Mouse (Mus musculus) limb, embryonic 13.5 days (tissue): ENCODE measurements around the gene Syngr2. TPM values are rescaled to one million over a fixed set of nuclear protein-coding genes. Genes with fewer than 3 reads are reported as not detected.

Experiments used
- ATAC-seq: fragments of 200-750 bp; cut with Nextera tagmentation; 2 replicates; pipeline ENCODE4 v1.8.0; 2017; ENCODE audit warnings: low read depth, moderate number of reproducible peaks, moderate TSS enrichment; ENCODE audit not compliant: low FRiP score
- H3K27ac ChIP-seq: fragments of 300-500 bp; sonication (generic); 2 replicates; pipeline ENCODE4 v1.5.1; 2015; ENCODE audit warnings: inconsistent platforms, mild to moderate bottlenecking, moderate library complexity
- H3K27me3 ChIP-seq: fragments of 300-500 bp; sonication (generic); 2 replicates; pipeline ENCODE4 v1.6.1; 2015; ENCODE audit warnings: mild to moderate bottlenecking, inconsistent platforms
- H3K36me3 ChIP-seq: fragments of 300-500 bp; sonication (generic); 2 replicates; pipeline ENCODE4 v1.6.1; 2015; ENCODE audit warnings: inconsistent platforms, mild to moderate bottlenecking, moderate library complexity
- H3K4me1 ChIP-seq: fragments of 300-500 bp; sonication (generic); 2 replicates; pipeline ENCODE4 v1.6.1; 2015; ENCODE audit warnings: inconsistent platforms
- H3K4me2 ChIP-seq: fragments of 300-500 bp; sonication (generic); replicated peaks from 2 replicates; pipeline ENCODE4 v1.6.1; 2015; ENCODE audit warnings: inconsistent platforms, mild to moderate bottlenecking, moderate library complexity
- H3K4me3 ChIP-seq: fragments of 300-500 bp; sonication (generic); 2 replicates; pipeline ENCODE4 v1.5.1; 2015; ENCODE audit warnings: moderate library complexity, mild to moderate bottlenecking, inconsistent platforms
- H3K9ac ChIP-seq: fragments of 300-500 bp; sonication (generic); 2 replicates; pipeline ENCODE4 v1.6.1; 2015; ENCODE audit warnings: mild to moderate bottlenecking, inconsistent platforms
- H3K9me3 ChIP-seq: fragments of 300-500 bp; sonication (generic); 2 replicates; pipeline ENCODE4 v1.6.1; 2016; ENCODE audit warnings: inconsistent platforms
- WGBS: fragments of 180-500 bp; shearing (Covaris S2); methylation state at CpG from one replicate; pipeline ENCODE4 v1.1.7; 2015; 5-methylcytosine and 5-hydroxymethylcytosine counted together
- polyA plus RNA-seq: library from polyadenylated mRNA; unstranded; fragments of >200 nt; fragmentation: Nextera tagmentation; extraction: Ambion mirVana; gene quantifications from 2 replicates; pipeline ENCODE4 v1.2.1, GENCODE M21; 2015

Syngr2 gene
- polyA plus RNA-seq = 38.4 and 39.5 TPM in 2 replicates

- under 1% methylated on average over 75 of the region's 75 CpGs for WGBS
Observed at GRCm38 (mm10) chr11:117809407-117810311, at the start of gene Syngr2, which contains the start of gene Gm20708. Syngr2 (plus strand) TSS chr11:117809668. Gm20708 (plus strand) TSS chr11:117809668.

GRCm38 (mm10) chr11:117760374-117761119 lies 48.9 kb upstream of the Syngr2 start:
- Histone ChIP-seq H3K4me2 (no peak overlapping the region), H3K27ac (no peak overlapping the region), H3K36me3 (peaks cover 94% of the 10 kb centered on the region), H3K9me3 (no peaks in the 10 kb centered on the region), H3K9ac (no peak overlapping the region), H3K4me3 (no peak overlapping the region), H3K27me3 (no peaks in the 10 kb centered on the region), H3K4me1 (no peaks in the 10 kb centered on the region)
- WGBS = 93% methylated on average over 26 of the region's 26 CpGs
- ATAC-seq = no peak

More at GRCm38 (mm10) chr11:117809407-117810311, at the start of gene Syngr2, which contains the start of gene Gm20708:
- Histone ChIP-seq H3K27me3 (no peaks in the 10 kb centered on the region), H3K4me2 (peak within 1 kb of the TSS; percentile 100), H3K4me3 (peak within 1 kb of the TSS; percentile 91), H3K36me3 (peaks cover 30% of the 10 kb centered on the region), H3K9me3 (no peaks in the 10 kb centered on the region), H3K4me1 (peaks cover 22% of the 10 kb centered on the region), H3K27ac (peak within 1 kb of the TSS; percentile 44), H3K9ac (peak within 1 kb of the TSS; percentile 81)
- peak; percentile 77; the same call in 1 of the 2 replicates for ATAC-seq

- WGBS = 91% methylated on average over 13 of the region's 13 CpGs
- Histone ChIP-seq H3K4me1 (no peaks in the 10 kb centered on the region), H3K4me2 (no peak overlapping the region), H3K4me3 (no peak overlapping the region), H3K9me3 (no peaks in the 10 kb centered on the region), H3K9ac (no peak overlapping the region), H3K27ac (no peak overlapping the region), H3K36me3 (peaks cover 94% of the 10 kb centered on the region), H3K27me3 (no peaks in the 10 kb centered on the region)
- ATAC-seq = no peak
Observed at GRCm38 (mm10) chr11:117761801-117762200, 47.7 kb upstream of the Syngr2 start.

GRCm38 (mm10) chr11:117762246-117762645 lies 47.2 kb upstream of the Syngr2 start:
- no peaks in the 10 kb centered on the region for H3K27me3 ChIP-seq
- ATAC-seq = no peak
- H3K4me1 ChIP-seq = no peaks in the 10 kb centered on the region
- no peak overlapping the region for H3K9ac ChIP-seq
- H3K4me3 ChIP-seq = no peak overlapping the region
- no peak overlapping the region for H3K4me2 ChIP-seq
- no peak overlapping the region for H3K27ac ChIP-seq
- no peaks in the 10 kb centered on the region for H3K9me3 ChIP-seq
- H3K36me3 ChIP-seq = peaks cover 93% of the 10 kb centered on the region
- 91% methylated on average over 12 of the region's 12 CpGs for WGBS

- H3K9ac ChIP-seq = no peak overlapping the region
- ATAC-seq = no peak
- H3K4me1 ChIP-seq = no peaks in the 10 kb centered on the region
- H3K9me3 ChIP-seq = no peaks in the 10 kb centered on the region
- no peak overlapping the region for H3K4me2 ChIP-seq
- peaks cover 83% of the 10 kb centered on the region for H3K36me3 ChIP-seq
- H3K27me3 ChIP-seq = no peaks in the 10 kb centered on the region
- no peak overlapping the region for H3K4me3 ChIP-seq
- 81% methylated on average over 9 of the region's 9 CpGs for WGBS
- no peak overlapping the region for H3K27ac ChIP-seq
Observed at GRCm38 (mm10) chr11:117764319-117764718, 45.1 kb upstream of the Syngr2 start.

GRCm38 (mm10) chr11:117765361-117765760 lies 44.1 kb upstream of the Syngr2 start:
- ATAC-seq = peak; percentile 18; the same call in 1 of the 2 replicates
- Histone ChIP-seq H3K4me2 (no peak overlapping the region), H3K36me3 (peaks cover 78% of the 10 kb centered on the region), H3K4me1 (no peaks in the 10 kb centered on the region), H3K9me3 (no peaks in the 10 kb centered on the region), H3K4me3 (no peak overlapping the region), H3K9ac (no peak overlapping the region), H3K27me3 (no peaks in the 10 kb centered on the region), H3K27ac (no peak overlapping the region)
- WGBS = 94% methylated on average over 5 of the region's 5 CpGs

- Histone ChIP-seq H3K9me3 (no peaks in the 10 kb centered on the region), H3K27ac (no peak overlapping the region), H3K36me3 (peaks cover 71% of the 10 kb centered on the region), H3K4me1 (no peaks in the 10 kb centered on the region), H3K9ac (no peak overlapping the region), H3K4me3 (no peak overlapping the region), H3K27me3 (no peaks in the 10 kb centered on the region), H3K4me2 (no peak overlapping the region)
- no peak for ATAC-seq
- 91% methylated on average over 3 of the region's 3 CpGs for WGBS
Observed at GRCm38 (mm10) chr11:117766275-117766674, 43.2 kb upstream of the Syngr2 start.

GRCm38 (mm10) chr11:117768725-117769682 lies 40.5 kb upstream of the Syngr2 start:
- ATAC-seq = no peak
- no peak overlapping the region for H3K4me3 ChIP-seq
- no peak overlapping the region for H3K4me2 ChIP-seq
- 83% methylated on average over 20 of the region's 20 CpGs for WGBS
- H3K4me1 ChIP-seq = no peaks in the 10 kb centered on the region
- no peak overlapping the region for H3K9ac ChIP-seq
- H3K27ac ChIP-seq = no peak overlapping the region
- no peaks in the 10 kb centered on the region for H3K27me3 ChIP-seq
- peaks cover 76% of the 10 kb centered on the region for H3K36me3 ChIP-seq
- no peaks in the 10 kb centered on the region for H3K9me3 ChIP-seq

- Histone ChIP-seq H3K4me2 (no peak overlapping the region), H3K36me3 (peaks cover 74% of the 10 kb centered on the region), H3K27ac (no peak overlapping the region), H3K9ac (no peak overlapping the region), H3K4me1 (no peaks in the 10 kb centered on the region), H3K4me3 (no peak overlapping the region), H3K9me3 (no peaks in the 10 kb centered on the region), H3K27me3 (no peaks in the 10 kb centered on the region)
- 88% methylated on average over 7 of the region's 7 CpGs for WGBS
- no peak for ATAC-seq
Observed at GRCm38 (mm10) chr11:117769683-117770047, 39.8 kb upstream of the Syngr2 start.

- H3K9me3 ChIP-seq = no peaks in the 10 kb centered on the region
- H3K4me2 ChIP-seq = no peak overlapping the region
- no peak overlapping the region for H3K9ac ChIP-seq
- H3K36me3 ChIP-seq = peaks cover 74% of the 10 kb centered on the region
- no peak for ATAC-seq
- no peaks in the 10 kb centered on the region for H3K4me1 ChIP-seq
- H3K27me3 ChIP-seq = no peaks in the 10 kb centered on the region
- no peak overlapping the region for H3K4me3 ChIP-seq
- WGBS = 86% methylated on average over 10 of the region's 10 CpGs
- H3K27ac ChIP-seq = no peak overlapping the region
Observed at GRCm38 (mm10) chr11:117770407-117770806, 39.1 kb upstream of the Syngr2 start.

GRCm38 (mm10) chr11:117772352-117772751 lies 37.1 kb upstream of the Syngr2 start:
- Histone ChIP-seq H3K27ac (no peak overlapping the region), H3K4me1 (no peaks in the 10 kb centered on the region), H3K9ac (no peak overlapping the region), H3K36me3 (peaks cover 72% of the 10 kb centered on the region), H3K4me3 (no peak overlapping the region), H3K4me2 (no peak overlapping the region), H3K9me3 (no peaks in the 10 kb centered on the region), H3K27me3 (no peaks in the 10 kb centered on the region)
- WGBS = 96% methylated on average over 7 of the region's 7 CpGs
- no peak for ATAC-seq
